Mouse (Mus musculus) hindbrain, embryonic 14.5 days (tissue): ENCODE measurements around the gene Itpk1. TPM values are rescaled to one million over a fixed set of nuclear protein-coding genes. Genes with fewer than 3 reads are reported as not detected.
A peak's percentile ranks its signal among the peaks of the same experiment; 100 is the strongest.

ENCODE experiments used
- ATAC-seq: fragments of 200-750 bp; cut with Nextera tagmentation; 2 replicates; pipeline ENCODE4 v1.8.0; 2017; ENCODE audit warnings: moderate number of reproducible peaks, mild to moderate bottlenecking, moderate TSS enrichment, moderate library complexity; ENCODE audit not compliant: low FRiP score
- DNase-seq: peaks from one replicate; pipeline ENCODE4 v3.0.0-alpha.2; 2015; ENCODE audit warnings: low spot score
- H3K27ac ChIP-seq: fragments of 300-500 bp; sonication (generic); 2 replicates; pipeline ENCODE4 v1.5.1; 2014; ENCODE audit warnings: mild to moderate bottlenecking, moderate library complexity
- H3K27me3 ChIP-seq: fragments of 300-500 bp; sonication (generic); 2 replicates; pipeline ENCODE4 v1.6.1; 2014; ENCODE audit warnings: mild to moderate bottlenecking, low read length, mixed read lengths; ENCODE audit not compliant: control insufficient read depth, insufficient read depth
- H3K36me3 ChIP-seq: fragments of 300-500 bp; sonication (generic); replicated peaks from 2 replicates; pipeline ENCODE4 v1.6.1; 2014; ENCODE audit not compliant: control insufficient read depth, insufficient read depth
- H3K4me1 ChIP-seq: fragments of 300-500 bp; sonication (generic); replicated peaks from 2 replicates; pipeline ENCODE4 v1.6.1; 2014; ENCODE audit warnings: antibody characterized with exemption, low read length, mixed read lengths; ENCODE audit not compliant: control insufficient read depth, insufficient read depth
- H3K4me2 ChIP-seq: fragments of 300-500 bp; sonication (generic); replicated peaks from 2 replicates; pipeline ENCODE4 v1.6.1; 2014; ENCODE audit warnings: mild to moderate bottlenecking, moderate library complexity
- H3K4me3 ChIP-seq: fragments of 300-500 bp; sonication (generic); replicated peaks from 2 replicates; pipeline ENCODE4 v1.5.1; 2014; ENCODE audit warnings: mild to moderate bottlenecking, low read length
- H3K9ac ChIP-seq: fragments of 300-500 bp; sonication (generic); 2 replicates; pipeline ENCODE4 v1.6.1; 2014
- H3K9me3 ChIP-seq: fragments of 300-500 bp; sonication (generic); 2 replicates; pipeline ENCODE4 v1.6.1; 2016; ENCODE audit warnings: low read length; ENCODE audit not compliant: control insufficient read depth
- WGBS: fragments of 180-500 bp; shearing (Covaris S2); extraction: QIAGEN DNeasy Blood & Tissue Kit; methylation state at CpG from one replicate; pipeline ENCODE4 v1.1.7; 2014; 5-methylcytosine and 5-hydroxymethylcytosine counted together
- polyA plus RNA-seq: library from polyadenylated mRNA; unstranded; fragments of >200 nt; fragmentation: Nextera tagmentation; extraction: Ambion mirVana; gene quantifications from 2 replicates; pipeline ENCODE4 v1.2.1, GENCODE M21; 2014

Itpk1 gene
- polyA plus RNA-seq, 1 experiment from 2014 or later = 31.6 TPM

GRCm38 (mm10) chr12:102554721-102555516, 149.8 kb downstream of the Itpk1 start, which contains the start of gene Chga:
Chga (plus strand) TSS chr12:102554969.
- ATAC-seq = peak; percentile 88

GRCm38 (mm10) chr12:102553705-102554275, 150.9 kb downstream of the Itpk1 start:
- no peak for ATAC-seq
- no peak overlapping the region for H3K9ac ChIP-seq
- H3K27ac ChIP-seq = no peak overlapping the region
- WGBS = 75% methylated on average over 14 of the region's 14 CpGs
- H3K4me1 ChIP-seq = peaks cover 21% of the 10 kb centered on the region
- H3K4me2 ChIP-seq = peak overlapping the region; percentile 82
- H3K9me3 ChIP-seq = no peaks in the 10 kb centered on the region
- H3K4me3 ChIP-seq = peak overlapping the region; percentile 81; the same call in 1 of the 2 replicates
- H3K27me3 ChIP-seq = no peaks in the 10 kb centered on the region
- 0 out of 2 replicates have a peak, but pooled peaks cover 4% of the 10 kb centered on the region for H3K36me3 ChIP-seq
- no peak for DNase-seq

More at GRCm38 (mm10) chr12:102554721-102555516, 149.8 kb downstream of the Itpk1 start, which contains the start of gene Chga:
- Histone ChIP-seq H3K9me3 (no peaks in the 10 kb centered on the region), H3K4me1 (peaks cover 21% of the 10 kb centered on the region), H3K27me3 (no peaks in the 10 kb centered on the region), H3K4me3 (peak within 1 kb of the TSS; percentile 81), H3K36me3 (peaks cover 11% of the 10 kb centered on the region; the same call in 1 of the 2 replicates), H3K27ac (peak within 1 kb of the TSS; percentile 88), H3K4me2 (peak within 1 kb of the TSS; percentile 82), H3K9ac (peak within 1 kb of the TSS; percentile 89)
- 3% methylated on average over 48 of the region's 48 CpGs for WGBS
- DNase-seq = peak; percentile 84

GRCm38 (mm10) chr12:102552001-102552400, 152.7 kb downstream of the Itpk1 start:
- ATAC-seq (no peak), DNase-seq (no peak)
- no peaks in the 10 kb centered on the region for H3K27me3 ChIP-seq
- no peak overlapping the region for H3K4me3 ChIP-seq
- H3K9ac ChIP-seq = no peak overlapping the region
- H3K4me1 ChIP-seq = peaks cover 21% of the 10 kb centered on the region
- H3K4me2 ChIP-seq = no peak overlapping the region
- H3K9me3 ChIP-seq = no peaks in the 10 kb centered on the region
- WGBS = 50% methylated on average over 6 of the region's 6 CpGs
- no peak overlapping the region for H3K27ac ChIP-seq
- H3K36me3 ChIP-seq = no peaks in the 10 kb centered on the region

GRCm38 (mm10) chr12:102551186-102551585, 153.5 kb downstream of the Itpk1 start:
- no peak for ATAC-seq
- H3K27ac ChIP-seq = no peak overlapping the region
- H3K27me3 ChIP-seq = no peaks in the 10 kb centered on the region

GRCm38 (mm10) chr12:102550529-102550928, 154.2 kb downstream of the Itpk1 start:
- no peak overlapping the region for H3K9ac ChIP-seq
- DNase-seq = peak; percentile 73
- H3K9me3 ChIP-seq = no peaks in the 10 kb centered on the region
- no peaks in the 10 kb centered on the region for H3K27me3 ChIP-seq
- no peak overlapping the region for H3K4me2 ChIP-seq
- 7% methylated on average over 11 of the region's 11 CpGs for WGBS
- peaks cover 14% of the 10 kb centered on the region for H3K4me1 ChIP-seq
- no peaks in the 10 kb centered on the region for H3K36me3 ChIP-seq
- H3K27ac ChIP-seq = no peak overlapping the region
- ATAC-seq = no peak
- no peak overlapping the region for H3K4me3 ChIP-seq

More at GRCm38 (mm10) chr12:102551186-102551585, 153.5 kb downstream of the Itpk1 start:
- DNase-seq = no peak
- Histone ChIP-seq H3K9ac (no peak overlapping the region), H3K36me3 (no peaks in the 10 kb centered on the region), H3K4me2 (no peak overlapping the region), H3K4me1 (peaks cover 20% of the 10 kb centered on the region), H3K9me3 (no peaks in the 10 kb centered on the region), H3K4me3 (no peak overlapping the region)
- WGBS = 73% methylated on average over 3 of the region's 3 CpGs

- ATAC-seq = no peak
- Histone ChIP-seq H3K27ac (no peak overlapping the region), H3K9me3 (no peaks in the 10 kb centered on the region), H3K36me3 (no peaks in the 10 kb centered on the region), H3K27me3 (no peaks in the 10 kb centered on the region), H3K4me2 (no peak overlapping the region), H3K4me1 (no peaks in the 10 kb centered on the region), H3K9ac (no peak overlapping the region), H3K4me3 (no peak overlapping the region)
- no peak for DNase-seq
- WGBS = 60% methylated on average over 6 of the region's 6 CpGs
These were observed 159.6 kb downstream of the Itpk1 start for GRCm38 (mm10) chr12:102545122-102545521.

GRCm38 (mm10) chr12:102541168-102541567, 163.6 kb downstream of the Itpk1 start:
- no peaks in the 10 kb centered on the region for H3K4me1 ChIP-seq
- H3K27me3 ChIP-seq = no peaks in the 10 kb centered on the region
- H3K36me3 ChIP-seq = no peaks in the 10 kb centered on the region
- no peak overlapping the region for H3K9ac ChIP-seq
- H3K4me3 ChIP-seq = no peak overlapping the region
- H3K27ac ChIP-seq = no peak overlapping the region
- ATAC-seq (no peak), DNase-seq (no peak)
- H3K4me2 ChIP-seq = no peak overlapping the region
- WGBS = 92% methylated on average over 7 of the region's 7 CpGs
- H3K9me3 ChIP-seq = no peaks in the 10 kb centered on the region

GRCm38 (mm10) chr12:102540278-102540677, 164.5 kb downstream of the Itpk1 start:
- H3K4me3 ChIP-seq = no peak overlapping the region
- no peak overlapping the region for H3K4me2 ChIP-seq
- H3K36me3 ChIP-seq = no peaks in the 10 kb centered on the region
- no peaks in the 10 kb centered on the region for H3K27me3 ChIP-seq
- DNase-seq = no peak
- no peaks in the 10 kb centered on the region for H3K4me1 ChIP-seq
- WGBS = 91% methylated on average over 8 of the region's 8 CpGs
- no peak overlapping the region for H3K9ac ChIP-seq
- H3K9me3 ChIP-seq = no peaks in the 10 kb centered on the region
- no peak overlapping the region for H3K27ac ChIP-seq
- no peak for ATAC-seq

- Histone ChIP-seq H3K4me1 (no peaks in the 10 kb centered on the region), H3K36me3 (no peaks in the 10 kb centered on the region), H3K4me2 (no peak overlapping the region), H3K27ac (no peak overlapping the region), H3K4me3 (no peak overlapping the region), H3K27me3 (no peaks in the 10 kb centered on the region), H3K9ac (no peak overlapping the region), H3K9me3 (no peaks in the 10 kb centered on the region)
- ATAC-seq = no peak
- no peak for DNase-seq
- WGBS = 36% methylated on average over 1 of the region's 1 CpGs
These were observed 168.9 kb downstream of the Itpk1 start for GRCm38 (mm10) chr12:102535796-102536195.
